In the genomic region with DNA sequence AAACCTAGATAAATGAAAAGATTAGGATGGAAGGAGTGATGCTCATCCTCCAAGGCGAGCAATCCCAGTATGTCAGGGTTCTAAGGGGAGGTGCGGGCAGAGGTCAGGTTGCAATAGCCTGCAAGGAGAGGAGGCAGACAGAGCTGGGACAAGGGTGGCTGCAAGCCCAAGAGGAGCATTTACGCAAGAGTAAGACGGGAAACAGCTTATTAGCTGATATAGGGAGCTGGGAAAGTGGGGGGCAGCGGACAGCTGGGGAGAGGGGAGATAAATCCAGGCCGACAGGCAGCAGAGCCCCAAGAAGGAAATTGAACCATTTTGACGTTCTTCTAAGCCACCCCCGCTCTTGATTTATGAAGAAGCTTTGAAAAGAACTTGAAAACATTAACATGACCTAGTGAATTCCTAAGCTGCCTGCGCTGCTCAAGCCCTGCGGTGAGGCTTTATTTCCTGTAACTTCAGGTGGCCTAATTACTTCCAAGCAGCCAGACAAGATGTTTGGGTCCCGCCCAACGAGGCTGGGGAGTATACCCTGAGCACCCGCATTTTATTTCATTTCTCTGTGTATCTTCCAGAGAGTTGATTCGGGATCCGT, we compare ENCODE assay signal across 10 mouse cellular contexts.
DNase-seq lines count a peak whose midpoint lies in the region; ATAC-seq and TF ChIP-seq lines count a peak whose summit lies in the region.
"Had no signal": no experiment of that assay in that cellular context is flagged by ENCODE, and none has a peak within 500 bp of the region (broad histone marks: within the 10 kb centered on the region; RNA-seq: fewer than 3 reads in every experiment).

No protein-coding gene starts in this region.

- H3K27ac ChIP-seq in lung, embryonic 14.5 days (ENCODE audit: low read depth), result peak overlapping the region; percentile 47; the same call in 1 of the 2 replicates
- peak overlapping the region; percentile 65 for H3K27ac ChIP-seq in embryonic facial prominence, embryonic 10.5 days (replicated peaks)
- peak overlapping the region; percentile 23; the same call in 1 of the 2 replicates for H3K27ac ChIP-seq in intestine, embryonic 16.5 days (ENCODE audit: low read length)
- 0 out of 2 replicates have a peak overlapping the region, but pooled peaks have one; percentile 2 for H3K27ac ChIP-seq in limb, embryonic 14.5 days (replicated peaks; ENCODE audit: low read depth, low read length)
- no peak overlapping the region for H3K27ac ChIP-seq in forebrain, embryonic 15.5 days (replicated peaks)

- TF ChIP-seq CTCF in lung, embryonic 14.5 days (IDR thresholded peaks at IDR 0.05; ENCODE audit: low read depth), result no peak

- 34% methylated on average over 15 of the region's 15 CpGs for WGBS in lung, embryonic 14.5 days
- 67% methylated on average over 15 of the region's 15 CpGs for WGBS in embryonic facial prominence, embryonic 10.5 days
- WGBS in intestine, embryonic 16.5 days, result 36% methylated on average over 15 of the region's 15 CpGs
- WGBS in limb, embryonic 14.5 days, result 18% methylated on average over 15 of the region's 15 CpGs
- 67% methylated on average over 15 of the region's 15 CpGs for WGBS in forebrain, embryonic 15.5 days

- no peak overlapping the region for H3K4me3 ChIP-seq in lung, embryonic 14.5 days (ENCODE audit: low read depth, low read length)
- H3K4me3 ChIP-seq in embryonic facial prominence, embryonic 10.5 days, result no peak overlapping the region
- no peak overlapping the region for H3K4me3 ChIP-seq in intestine, embryonic 16.5 days (ENCODE audit: low read length)
- H3K4me3 ChIP-seq in limb, embryonic 14.5 days (replicated peaks; ENCODE audit: low read length), result no peak overlapping the region
- no peak overlapping the region for H3K4me3 ChIP-seq in forebrain, embryonic 15.5 days

- peak; percentile 49; the same call in 1 of the 2 replicates for ATAC-seq in lung, embryonic 14.5 days (ENCODE audit: insufficient read depth)
- ATAC-seq in intestine, embryonic 16.5 days, result peak; percentile 44; the same call in 1 of the 2 replicates
- no peak for ATAC-seq in limb, embryonic 14.5 days (ENCODE audit: low FRiP score, low read depth)
- ATAC-seq in CD4-positive, CD25-positive, alpha-beta regulatory T cell, adult 4 months, result no peak
- ATAC-seq in forebrain, embryonic 15.5 days (replicated peaks), result no peak
- ATAC-seq: forebrain, embryonic 14.5 days had no signal

- no peaks in the 10 kb centered on the region for H3K4me1 ChIP-seq in lung, embryonic 14.5 days (ENCODE audit: insufficient read depth)
- H3K4me1 ChIP-seq in embryonic facial prominence, embryonic 10.5 days, result peaks cover 13% of the 10 kb centered on the region
- peaks cover 5% of the 10 kb centered on the region; the same call in 1 of the 2 replicates for H3K4me1 ChIP-seq in intestine, embryonic 16.5 days (ENCODE audit: control insufficient read depth, insufficient read depth, low read length)
- H3K4me1 ChIP-seq in limb, embryonic 14.5 days (ENCODE audit: control insufficient read depth, insufficient read depth, low read length), result peaks cover 9% of the 10 kb centered on the region; the same call in 1 of the 2 replicates
- no peaks in the 10 kb centered on the region for H3K4me1 ChIP-seq in forebrain, embryonic 15.5 days

- DNase-seq in lung, embryonic 14.5 days, result peak; percentile 32
- no peak for DNase-seq in lung, postnatal 25 days (ENCODE audit: low spot score)
- DNase-seq in embryonic facial prominence, embryonic 10.5 days (ENCODE audit: low spot score), result no peak
- peak; percentile 20 for DNase-seq in limb, embryonic 14.5 days (ENCODE audit: low spot score)
- no peak for DNase-seq in spleen, adult 12 weeks (ENCODE audit: low spot score)
- DNase-seq: spleen, adult 18-20 months had no signal

- no peak overlapping the region for H3K4me2 ChIP-seq in lung, embryonic 14.5 days
- no peak overlapping the region for H3K4me2 ChIP-seq in intestine, embryonic 16.5 days (ENCODE audit: low read depth, low read length)
- H3K4me2 ChIP-seq in limb, embryonic 14.5 days (replicated peaks; ENCODE audit: low read depth, low read length, severe bottlenecking), result 0 out of 2 replicates have a peak overlapping the region, but pooled peaks have one; percentile 13
- H3K4me2 ChIP-seq in forebrain, embryonic 15.5 days (replicated peaks), result no peak overlapping the region

- no peak for TF ChIP-seq POLR2A in limb, embryonic 14.5 days (IDR thresholded peaks at IDR 0.05; ENCODE audit: borderline replicate concordance, extremely low read depth, insufficient read depth, insufficient read length)

- no peaks in the 10 kb centered on the region for H3K36me3 ChIP-seq in lung, embryonic 14.5 days (ENCODE audit: insufficient read depth)
- peaks cover 2% of the 10 kb centered on the region; the same call in 1 of the 2 replicates for H3K36me3 ChIP-seq in embryonic facial prominence, embryonic 10.5 days (replicated peaks)
- no peaks in the 10 kb centered on the region for H3K36me3 ChIP-seq in intestine, embryonic 16.5 days (ENCODE audit: control insufficient read depth, insufficient read depth, low read length)
- no peaks in the 10 kb centered on the region; the same call in 1 of the 2 replicates for H3K36me3 ChIP-seq in limb, embryonic 14.5 days (ENCODE audit: control insufficient read depth, insufficient read depth, low read length)
- peaks cover 34% of the 10 kb centered on the region for H3K36me3 ChIP-seq in forebrain, embryonic 15.5 days

- no peak overlapping the region for H3K9ac ChIP-seq in lung, embryonic 14.5 days
- H3K9ac ChIP-seq in intestine, embryonic 16.5 days (ENCODE audit: low read depth, low read length), result no peak overlapping the region
- no peak overlapping the region for H3K9ac ChIP-seq in limb, embryonic 14.5 days (ENCODE audit: low read depth, low read length, severe bottlenecking)
- H3K9ac ChIP-seq in forebrain, embryonic 15.5 days (replicated peaks), result no peak overlapping the region

- no peaks in the 10 kb centered on the region for H3K9me3 ChIP-seq in lung, embryonic 14.5 days (ENCODE audit: low read depth, low read length)
- peaks cover 2% of the 10 kb centered on the region; the same call in 1 of the 2 replicates for H3K9me3 ChIP-seq in embryonic facial prominence, embryonic 10.5 days
- H3K9me3 ChIP-seq in intestine, embryonic 16.5 days (ENCODE audit: control insufficient read depth, low read length), result no peaks in the 10 kb centered on the region
- H3K9me3 ChIP-seq in limb, embryonic 14.5 days (ENCODE audit: control insufficient read depth, low read length), result no peaks in the 10 kb centered on the region
- no peaks in the 10 kb centered on the region for H3K9me3 ChIP-seq in forebrain, embryonic 15.5 days

- H3K27me3 ChIP-seq in lung, embryonic 14.5 days (ENCODE audit: insufficient read depth, low read length), result no peaks in the 10 kb centered on the region
- H3K27me3 ChIP-seq in embryonic facial prominence, embryonic 10.5 days (replicated peaks; ENCODE audit: low read depth, poor library complexity, severe bottlenecking), result no peaks in the 10 kb centered on the region
- no peaks in the 10 kb centered on the region for H3K27me3 ChIP-seq in intestine, embryonic 16.5 days (replicated peaks; ENCODE audit: control insufficient read depth, insufficient read depth, low read length)
- no peaks in the 10 kb centered on the region for H3K27me3 ChIP-seq in limb, embryonic 14.5 days (ENCODE audit: control insufficient read depth, insufficient read depth, low read length)
- no peaks in the 10 kb centered on the region for H3K27me3 ChIP-seq in forebrain, embryonic 15.5 days

Comparison
In these comparisons a context has a peak if more than half of its experiments do, and no peak if none do; other contexts are left out.
1. DNase-seq: peak in lung, embryonic 14.5 days (single experiment) and limb, embryonic 14.5 days (single experiment); none in lung, postnatal 25 days (single experiment), embryonic facial prominence, embryonic 10.5 days (single experiment) and spleen, adult 12 weeks (single experiment).
2. ATAC-seq: peak in lung, embryonic 14.5 days (single experiment) and intestine, embryonic 16.5 days (single experiment); none in limb, embryonic 14.5 days (single experiment), CD4-positive, CD25-positive, alpha-beta regulatory T cell, adult 4 months (single experiment) and forebrain, embryonic 15.5 days (single experiment).